Mouse (Mus musculus) left cerebral cortex, postnatal 4 days (tissue): ENCODE data around the gene Mesp2. TPM values are rescaled to one million over a fixed set of nuclear protein-coding genes. Genes with fewer than 3 reads are reported as not detected.
A peak's percentile ranks its signal among the peaks of the same experiment; 100 is the strongest.
"Not testable (repeated sequence)": the region's sequence is repeated elsewhere in the genome, so short reads cannot be mapped to it uniquely, and the experiment has no call there.

Source experiments
- DNase-seq: peaks from one replicate; pipeline ENCODE4 v3.0.0-alpha.2; 2022
- intact Hi-C: fragments of 180-260 bp; cut with DNase I; formaldehyde crosslinking; loops from one replicate; pipeline ENCODE4 v1.15.1; 2025
- total RNA-seq, 2 experiments: library from RNA; stranded (reverse); gene quantifications; 2 replicates each; pipeline ENCODE4 v1.2.3; 2021

Mesp2 gene
- 1 to 10 TPM; 1.2 to 1.9 TPM for total RNA-seq

DNA sequence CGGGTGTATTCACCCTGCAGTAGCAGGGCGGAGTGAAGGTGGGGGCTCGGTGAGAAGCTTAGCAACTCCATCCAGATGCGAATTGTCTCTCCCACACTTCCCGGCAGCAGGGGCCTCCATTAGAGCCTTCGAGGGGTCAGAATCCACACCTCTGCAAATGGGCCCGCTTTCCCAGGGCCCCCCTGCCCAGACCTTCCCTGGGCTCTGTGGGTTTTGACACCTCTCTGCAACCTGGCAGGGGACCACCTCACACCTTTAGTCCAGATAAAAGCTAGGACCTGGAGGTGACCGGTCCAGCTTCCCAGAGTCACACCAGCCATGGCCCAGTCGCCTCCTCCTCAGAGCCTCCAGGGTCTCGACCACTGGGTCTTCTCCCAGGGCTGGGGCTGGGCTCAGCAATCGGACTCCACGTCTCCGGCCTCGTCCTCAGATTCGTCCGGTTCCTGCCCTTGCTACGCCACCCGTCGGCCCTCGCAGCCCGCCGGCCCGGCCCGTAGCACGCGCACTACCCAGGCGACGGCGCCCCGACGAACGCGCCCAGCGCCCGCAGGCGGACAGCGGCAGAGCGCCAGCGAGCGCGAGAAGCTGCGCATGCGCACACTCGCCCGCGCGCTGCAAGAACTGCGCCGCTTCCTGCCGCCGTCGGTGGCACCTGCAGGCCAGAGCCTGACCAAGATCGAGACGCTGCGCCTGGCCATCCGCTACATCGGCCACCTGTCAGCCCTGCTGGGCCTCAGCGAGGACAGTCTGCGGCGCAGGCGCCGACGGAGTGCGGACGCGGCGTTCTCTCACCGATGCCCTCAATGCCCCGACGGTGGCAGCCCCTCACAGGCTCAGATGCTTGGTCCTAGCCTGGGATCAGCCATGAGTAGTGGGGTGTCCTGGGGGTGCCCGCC, at the start of gene Mesp2:
TSS of gene Mesp2 (plus strand) at position 117 of the 896 bp plus-strand sequence.
- intact Hi-C loops, result no loop called here
- DNase-seq, result peak; percentile 74

- DNase-seq, result no peak
- intact Hi-C loops, result no loop called here
Measured at GRCm38 (mm10) chr7:79761124-79761876, 49.2 kb upstream of the Mesp2 start.

DNA sequence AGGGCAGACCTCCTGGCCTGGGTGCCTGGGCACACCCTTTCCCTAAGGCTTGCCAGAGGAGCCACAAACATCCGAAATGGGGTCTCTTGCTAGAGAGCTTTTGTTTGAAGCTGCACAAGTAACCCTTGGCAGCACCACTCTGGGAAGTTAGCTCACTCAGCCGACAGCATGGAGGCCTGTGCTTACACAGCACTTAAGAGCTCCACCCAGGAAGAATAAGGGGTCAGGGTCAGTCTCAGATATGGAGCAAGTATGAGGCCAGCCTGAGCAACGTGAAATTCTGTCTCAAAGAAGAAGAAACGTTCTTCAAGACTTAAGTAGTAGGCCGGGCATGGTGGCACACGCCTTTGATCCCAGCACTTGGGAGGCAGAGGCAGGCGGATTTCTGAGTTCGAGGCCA, 48.4 kb upstream of the Mesp2 start:
- intact Hi-C loops, result no loop called here
- DNase-seq, result no peak

- DNase-seq, result no peak
Measured at GRCm38 (mm10) chr7:79765991-79766390, 44.5 kb upstream of the Mesp2 start.

GRCm38 (mm10) chr7:79769664-79770063, 40.9 kb upstream of the Mesp2 start:
- no peak for DNase-seq
- intact Hi-C loops, result no loop called here

More at GRCm38 (mm10) chr7:79765991-79766390, 44.5 kb upstream of the Mesp2 start:
- intact Hi-C loops, result no loop called here

DNA sequence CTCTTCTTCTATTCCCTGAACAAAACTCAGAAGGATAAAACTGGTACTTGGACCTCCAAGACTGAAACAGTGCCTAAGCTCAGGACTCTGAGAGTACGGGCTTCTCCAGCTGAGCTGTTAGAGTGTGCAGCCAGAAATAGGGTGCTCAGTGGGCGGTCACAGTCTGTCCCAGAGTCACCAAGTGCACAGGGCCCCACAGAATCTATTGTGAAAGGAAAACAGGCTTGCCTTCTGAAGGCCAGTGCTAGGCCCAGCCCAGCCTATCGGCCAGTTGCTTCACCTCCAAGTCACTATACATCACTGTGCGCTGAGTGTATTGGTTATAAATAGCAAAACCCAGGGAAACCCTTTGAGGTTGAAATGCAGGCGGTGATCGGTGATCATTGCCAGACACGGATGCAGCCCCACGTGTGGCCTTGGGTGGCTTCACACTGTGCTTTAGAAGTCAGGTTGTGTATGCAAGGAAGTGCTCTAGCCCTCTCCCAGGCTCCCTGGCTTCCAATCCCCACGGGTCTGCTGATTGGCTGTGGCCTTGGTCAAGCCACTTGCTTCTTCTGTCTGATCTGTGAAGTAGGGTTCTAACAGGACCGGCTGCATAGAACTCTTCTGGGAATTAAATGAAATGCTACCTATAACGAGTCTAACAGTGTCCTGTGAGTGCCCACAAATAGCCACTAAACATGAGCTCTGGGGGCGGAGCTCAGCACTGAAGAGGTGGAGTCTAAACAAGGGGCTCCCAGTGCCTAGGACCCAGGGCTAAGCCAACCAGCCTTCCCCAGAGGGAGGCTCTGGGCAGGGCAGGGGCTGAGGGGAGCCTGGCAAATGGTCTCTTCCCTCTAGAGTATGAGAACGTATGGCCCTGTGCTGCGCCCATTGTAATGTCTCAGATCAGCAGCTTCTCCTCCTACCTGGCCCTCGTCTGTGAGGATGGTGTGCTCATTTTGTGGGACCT, 38.7 kb upstream of the Mesp2 start:
- intact Hi-C loops, result no loop called here
- no peak for DNase-seq

DNA sequence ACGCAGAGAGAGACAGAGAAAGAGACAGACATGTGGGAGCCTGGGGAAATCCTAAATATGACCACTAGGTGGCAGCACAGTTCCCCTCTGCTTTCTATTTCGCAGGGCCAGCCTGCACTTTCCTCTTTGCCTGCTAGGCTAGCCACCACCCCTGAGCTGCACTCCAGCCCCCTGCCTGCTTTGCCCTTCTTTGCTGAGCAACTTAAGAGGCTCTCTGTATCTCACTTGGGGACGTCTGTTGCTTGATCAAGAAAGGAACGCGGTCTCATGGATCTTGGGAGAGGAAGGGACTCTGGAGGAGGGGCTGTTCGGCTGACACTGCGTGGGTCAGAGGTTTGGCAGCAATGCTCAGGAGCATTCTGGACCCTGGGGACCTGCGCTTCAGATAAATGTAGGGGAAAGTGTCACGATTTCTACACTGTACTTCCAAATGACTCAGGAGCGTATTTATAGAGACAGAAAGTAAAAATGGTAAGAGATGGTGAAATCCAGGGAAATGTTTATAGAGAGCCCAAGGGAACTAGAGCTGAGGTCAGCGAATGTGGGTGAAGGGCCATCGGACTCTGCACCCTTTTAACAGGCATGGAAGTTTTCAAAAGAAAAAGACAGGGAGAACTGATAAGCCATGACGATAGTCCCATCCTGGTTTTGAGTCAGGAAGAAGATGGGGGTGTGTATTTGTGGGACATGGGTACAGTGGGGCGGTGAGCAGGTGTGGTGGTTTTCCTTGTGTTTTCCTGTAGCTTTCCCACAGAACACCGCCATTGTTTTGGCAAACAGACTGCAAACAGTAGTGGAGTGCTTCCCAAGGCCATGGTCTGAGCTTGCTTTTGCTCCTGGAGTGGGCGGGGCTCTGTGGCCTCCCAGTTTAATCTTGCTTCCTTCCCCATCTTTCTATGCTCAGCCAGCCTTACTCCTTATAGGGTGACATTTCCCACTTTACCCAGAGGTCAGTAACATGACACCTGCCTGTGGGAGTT, 29.6 kb upstream of the Mesp2 start:
- intact Hi-C loops, result no loop called here
- DNase-seq, result peak; percentile 72

DNA sequence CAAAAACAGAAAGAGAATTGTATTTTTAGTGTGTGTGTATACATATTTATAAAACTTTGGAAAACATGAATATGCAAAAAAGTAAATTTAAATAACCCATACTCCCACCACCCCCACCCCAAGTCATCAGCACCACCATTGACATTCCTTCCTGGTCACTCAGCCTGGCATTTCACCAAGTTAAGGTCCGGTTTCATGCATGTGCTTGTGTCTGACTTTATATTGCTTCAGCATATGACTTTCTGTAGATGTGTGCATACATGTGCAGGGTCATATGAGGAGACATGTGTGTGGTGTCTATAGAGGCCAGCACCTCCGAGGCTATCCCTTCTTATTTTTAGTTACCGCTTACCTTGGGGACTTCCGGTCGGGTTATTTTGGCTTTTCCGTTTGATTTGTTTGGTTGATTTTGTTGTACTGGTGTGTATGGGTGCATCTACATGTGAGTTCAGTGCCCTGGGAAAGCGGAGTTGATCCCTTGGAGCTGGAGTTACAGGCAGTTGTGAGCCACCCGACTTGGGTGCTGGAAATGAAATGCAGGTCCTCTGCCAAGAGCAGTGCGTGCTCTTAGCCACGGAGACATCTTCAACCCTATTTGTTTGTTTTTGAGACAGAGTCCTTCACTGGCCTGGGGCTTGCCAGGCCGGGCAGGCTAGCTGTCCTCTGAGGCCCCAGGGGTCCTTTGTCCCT, 28.6 kb upstream of the Mesp2 start:
- no peak for DNase-seq
- intact Hi-C loops, result loop anchor here (2.0 kb wide), 1 partner anchor 299 kb away; no protein-coding TSS in a partner anchor

- intact Hi-C loops, result loop anchor here (2.0 kb wide), 1 partner anchor 300 kb away; no protein-coding TSS in a partner anchor
- no peak for DNase-seq
Measured at GRCm38 (mm10) chr7:79782516-79782855, 28.0 kb upstream of the Mesp2 start.

DNA sequence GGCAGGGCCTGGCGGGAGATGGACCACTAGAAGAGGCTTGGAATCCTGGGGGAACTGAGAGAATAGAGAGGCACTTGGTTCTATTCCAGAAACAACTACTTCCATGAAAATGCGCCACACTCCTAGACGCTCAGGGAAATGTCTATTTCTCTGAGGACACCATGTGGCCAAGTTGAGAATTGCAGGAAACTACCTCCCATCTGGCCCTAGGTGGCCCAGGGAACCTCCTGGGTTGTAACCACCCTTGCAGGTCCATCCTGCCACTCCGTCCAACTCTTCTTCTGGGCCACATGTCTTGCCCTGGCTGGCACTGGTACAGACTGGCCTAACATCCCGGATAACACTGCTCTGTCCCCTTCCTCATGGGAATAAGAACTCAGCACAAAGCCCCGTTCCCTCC, 24.2 kb upstream of the Mesp2 start:
- intact Hi-C loops, result no loop called here
- peak; percentile 63 for DNase-seq

GRCm38 (mm10) chr7:79789812-79790211, 20.7 kb upstream of the Mesp2 start:
- DNase-seq, intact Hi-C loops: not testable (repeated sequence)

DNA sequence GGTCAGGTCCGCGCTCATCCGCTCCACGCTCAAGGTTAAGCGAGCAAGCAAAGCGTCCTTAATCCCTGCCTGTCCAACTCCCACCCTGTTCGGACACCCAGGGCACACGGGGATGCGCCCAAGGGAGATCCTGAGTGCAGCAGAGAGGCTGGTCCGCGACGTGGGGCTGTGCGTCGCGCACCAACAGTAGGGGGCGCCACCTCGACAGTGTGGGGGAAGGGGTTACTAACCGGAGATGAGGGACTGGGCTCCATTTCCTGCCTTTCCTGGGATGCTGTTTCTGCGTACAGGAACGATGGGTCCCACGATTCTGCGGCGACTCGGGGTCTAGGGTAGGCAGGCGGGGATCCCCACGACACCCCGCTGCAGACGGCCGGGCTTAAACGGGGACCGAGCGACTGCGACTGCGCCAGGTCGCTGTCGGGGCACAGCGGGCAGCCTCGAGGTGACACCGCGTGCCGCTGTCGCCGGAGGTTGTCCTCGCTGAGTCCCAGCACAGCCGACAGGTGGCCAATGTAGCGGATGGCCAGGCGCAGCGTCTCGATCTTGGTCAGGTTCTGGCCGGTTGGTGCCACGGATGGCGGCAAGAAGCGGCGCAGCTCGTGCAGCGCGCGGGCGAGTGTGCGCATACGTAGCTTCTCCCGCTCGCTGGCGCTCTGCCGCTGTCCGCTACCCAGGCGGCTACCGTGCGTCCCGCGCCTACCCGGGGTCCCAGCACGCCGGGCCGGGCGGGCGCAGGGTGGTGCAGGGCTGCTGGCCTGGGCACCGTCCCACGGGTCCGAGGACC, 17.7 kb upstream of the Mesp2 start:
- DNase-seq, result peak; percentile 40
- intact Hi-C loops, result no loop called here

GRCm38 (mm10) chr7:79793688-79794087, 16.8 kb upstream of the Mesp2 start, which contains the start of gene Mesp1:
TSS of gene Mesp1 (minus strand) at chr7:79793788.
- intact Hi-C loops, result no loop called here
- DNase-seq, result no peak

- DNase-seq, result no peak
- intact Hi-C loops, result loop anchor here (5.0 kb wide), 1 partner anchor 114 kb away; no protein-coding TSS in a partner anchor
Measured at GRCm38 (mm10) chr7:79798606-79799005, 11.9 kb upstream of the Mesp2 start.

- peak; percentile 75 for DNase-seq
- intact Hi-C loops, result loop anchor here (5.0 kb wide), 1 partner anchor 113 kb away; no protein-coding TSS in a partner anchor
Measured at GRCm38 (mm10) chr7:79799048-79799447, 11.5 kb upstream of the Mesp2 start.

DNA sequence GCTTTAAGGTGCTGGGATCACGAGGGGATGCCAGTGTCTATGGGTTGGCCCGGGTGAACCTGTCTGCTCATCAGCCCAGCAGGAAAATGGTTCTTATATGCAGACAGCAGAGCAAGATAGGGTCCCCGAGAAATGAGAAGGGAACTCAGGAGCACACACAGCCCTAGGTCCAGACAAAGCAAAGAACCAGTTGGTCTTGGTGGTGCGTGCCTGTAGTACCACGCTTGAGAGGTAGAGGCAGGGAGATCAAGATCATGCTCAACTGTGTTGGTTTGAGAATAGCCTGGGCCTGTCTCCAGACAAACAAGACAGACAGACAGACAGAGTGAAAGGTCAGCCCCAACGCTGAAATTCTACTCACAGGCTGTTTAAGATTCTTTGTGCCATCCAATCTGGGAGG, 11.0 kb upstream of the Mesp2 start:
- DNase-seq, result no peak
- intact Hi-C loops, result loop anchor here (5.0 kb wide), 1 partner anchor 113 kb away; no protein-coding TSS in a partner anchor

- intact Hi-C loops, result no loop called here
- no peak for DNase-seq
Measured at GRCm38 (mm10) chr7:79800336-79800735, 10.2 kb upstream of the Mesp2 start.

DNA sequence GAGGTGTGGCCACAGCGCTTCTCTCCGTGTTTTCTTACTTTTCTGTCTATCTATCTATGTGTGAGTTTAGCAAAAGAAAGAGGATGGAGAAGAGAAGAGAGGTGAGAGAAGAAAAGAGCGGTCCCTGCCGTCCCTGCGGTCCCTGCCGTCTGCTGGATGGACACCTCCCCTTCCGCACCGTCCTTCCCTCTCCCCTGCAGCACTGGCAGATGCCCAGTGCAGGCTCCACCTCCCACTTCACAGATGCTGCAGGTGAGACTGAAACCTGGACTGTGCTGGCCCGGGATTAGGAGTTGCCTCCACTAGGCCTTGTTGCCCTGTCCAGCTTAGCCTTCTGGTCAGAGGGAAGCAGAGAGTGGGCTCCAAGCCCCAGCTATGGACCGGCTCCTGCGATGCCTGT, 9.1 kb upstream of the Mesp2 start:
- intact Hi-C loops, result no loop called here
- DNase-seq, result no peak
